Mouse (Mus musculus): Measurements from ENCODE around the gene Etv4.

- TF ChIP-seq CTCF (IDR thresholded peaks at IDR 0.05; ENCODE audit: low read depth) (no peak), EP300 (optimal IDR thresholded peaks at IDR 0.05) (no peak)
Observed at GRCm38 (mm10) chr11:101756616-101757015, 28.6 kb downstream of the Etv4 start.
